Mouse (Mus musculus): ENCODE data around the gene Scnm1. TPM values are rescaled to one million over a fixed set of nuclear protein-coding genes. Genes with fewer than 3 reads are reported as not detected.
"Not testable (repeated sequence)": the region's sequence is repeated elsewhere in the genome, so short reads cannot be mapped to it uniquely, and the experiment has no call there.

Gene Scnm1
- polyA plus RNA-seq, 1 experiment from 2014 or later, result 62.9 TPM

DNA sequence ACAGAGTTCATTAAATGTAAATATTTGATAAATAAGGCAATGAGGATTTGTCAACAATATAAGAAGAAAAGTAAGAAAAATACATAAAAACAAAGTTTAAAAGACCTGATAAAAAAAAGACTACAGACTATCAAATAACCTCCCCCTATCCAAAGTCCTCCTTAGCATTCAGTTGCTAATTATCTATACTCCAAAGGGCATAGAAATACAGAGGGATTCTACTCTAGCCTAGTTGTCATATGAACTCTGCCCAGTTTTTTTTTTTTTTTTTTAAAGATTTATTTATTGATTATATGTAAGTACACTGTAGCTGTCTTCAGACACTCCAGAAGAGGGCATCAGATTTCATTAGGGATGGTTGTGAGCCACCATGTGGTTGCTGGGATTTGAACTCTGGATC is 26.5 kb downstream of the Scnm1 start:
- H3K36me3 ChIP-seq (ENCODE audit: inconsistent target), result not testable (repeated sequence)
- peaks cover 54% of the 10 kb centered on the region for H3K79me2 ChIP-seq (ENCODE audit: inconsistent target)
- peak overlapping the region; percentile 98 for H3K4me3 ChIP-seq (ENCODE audit: inconsistent target)
- H3K27ac ChIP-seq, result peak overlapping the region; percentile 83; the same call in 1 of the 2 replicates

DNA sequence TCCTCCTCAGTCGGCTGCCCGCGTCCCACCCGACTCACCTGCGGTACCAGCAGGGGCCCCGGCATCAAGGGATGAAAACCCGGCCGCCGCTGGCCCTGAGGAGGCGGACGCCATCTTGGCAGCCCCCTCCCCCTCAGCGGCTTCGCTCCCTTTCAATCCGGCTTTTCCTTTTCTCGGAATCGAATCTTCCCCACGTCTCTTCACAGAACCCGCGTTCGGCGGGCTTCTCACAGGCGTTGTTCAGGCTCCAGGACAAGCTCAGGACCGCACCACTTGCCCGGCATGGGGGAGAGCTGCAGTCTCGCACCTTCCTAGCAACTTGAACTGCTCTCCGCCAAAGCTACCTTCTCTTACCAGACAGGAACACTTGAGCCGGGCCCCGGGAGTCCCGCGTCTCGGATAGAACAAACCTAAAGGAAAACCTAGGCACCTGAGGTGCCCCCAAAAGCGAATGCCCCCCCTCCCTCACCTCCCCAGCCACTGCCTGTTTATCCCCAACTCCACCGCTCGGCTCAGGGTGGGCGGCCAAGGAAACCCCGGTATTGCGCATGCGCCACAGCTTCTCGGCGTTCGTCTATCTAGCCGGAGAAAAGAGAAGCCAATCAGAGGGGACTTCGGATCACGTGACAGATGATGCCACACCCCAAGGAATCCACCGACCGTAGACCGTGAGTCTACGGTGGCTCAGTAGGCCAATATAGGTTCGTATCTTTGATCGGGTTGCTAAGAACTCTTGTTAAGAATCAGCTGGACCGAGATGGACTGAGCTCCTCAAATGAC is 27.3 kb downstream of the Scnm1 start, which contains the start of gene Pip5k1a:
Gene Pip5k1a, minus strand, starts transcription at position 593 of the 780 bp plus-strand sequence.
- Histone ChIP-seq H3K36me3 (ENCODE audit: inconsistent target) (0 out of 2 replicates have a peak, but pooled peaks cover 4% of the 10 kb centered on the region), H3K4me3 (ENCODE audit: inconsistent target) (peak within 1 kb of the TSS; percentile 98), H3K79me2 (ENCODE audit: inconsistent target) (peaks cover 54% of the 10 kb centered on the region), H3K27ac (peak within 1 kb of the TSS; percentile 83)
- WGBS (ENCODE audit: missing documents), result under 1% methylated on average over 50 of the region's 51 CpGs

- WGBS (ENCODE audit: missing documents), result under 1% methylated on average over 16 of the region's 16 CpGs
- peak overlapping the region; percentile 83 for H3K27ac ChIP-seq
Observed at GRCm38 (mm10) chr3:95105586-95106337, 28.0 kb downstream of the Scnm1 start.

GRCm38 (mm10) chr3:95105121-95105520 is 28.7 kb downstream of the Scnm1 start:
- Histone ChIP-seq H3K4me3 (ENCODE audit: inconsistent target) (peak overlapping the region; percentile 98), H3K79me2 (ENCODE audit: inconsistent target) (peaks cover 66% of the 10 kb centered on the region), H3K27ac (peak overlapping the region; percentile 83), H3K36me3 (ENCODE audit: inconsistent target) (0 out of 2 replicates have a peak, but pooled peaks cover 6% of the 10 kb centered on the region)
- WGBS (ENCODE audit: missing documents), result 3% methylated on average over 4 of the region's 4 CpGs

More at GRCm38 (mm10) chr3:95105586-95106337, 28.0 kb downstream of the Scnm1 start:
- peaks cover 60% of the 10 kb centered on the region for H3K79me2 ChIP-seq (ENCODE audit: inconsistent target)
- H3K4me3 ChIP-seq (ENCODE audit: inconsistent target), result peak overlapping the region; percentile 98
- H3K36me3 ChIP-seq (ENCODE audit: inconsistent target), result 0 out of 2 replicates have a peak, but pooled peaks cover 6% of the 10 kb centered on the region

DNA sequence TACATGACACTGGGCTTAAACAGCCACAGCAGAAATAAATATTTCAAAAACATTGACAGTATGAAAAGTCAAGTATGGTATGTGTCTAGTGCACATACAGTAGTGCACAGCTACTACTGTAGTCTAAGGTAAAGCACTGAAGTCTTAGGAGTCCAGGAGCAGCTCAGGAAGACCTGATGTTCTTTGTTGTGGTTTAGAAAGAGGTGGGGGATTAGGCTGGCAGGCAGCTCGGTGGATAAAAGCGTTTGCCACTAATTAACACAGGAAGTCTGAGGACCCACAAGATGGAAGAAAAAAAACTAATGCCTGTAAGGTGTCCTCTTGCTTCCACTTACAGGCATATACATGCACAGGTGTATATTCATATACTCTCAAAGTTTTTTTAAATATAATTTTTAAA is 33.0 kb downstream of the Scnm1 start:
- peaks cover 100% of the 10 kb centered on the region for H3K79me2 ChIP-seq (ENCODE audit: inconsistent target)
- WGBS (ENCODE audit: missing documents), result 17% methylated on average over 2 of the region's 2 CpGs
- no peak overlapping the region for H3K27ac ChIP-seq
- H3K4me3 ChIP-seq (ENCODE audit: inconsistent target), result no peak overlapping the region
- peaks cover 16% of the 10 kb centered on the region; the same call in 1 of the 2 replicates for H3K36me3 ChIP-seq (ENCODE audit: inconsistent target)

DNA sequence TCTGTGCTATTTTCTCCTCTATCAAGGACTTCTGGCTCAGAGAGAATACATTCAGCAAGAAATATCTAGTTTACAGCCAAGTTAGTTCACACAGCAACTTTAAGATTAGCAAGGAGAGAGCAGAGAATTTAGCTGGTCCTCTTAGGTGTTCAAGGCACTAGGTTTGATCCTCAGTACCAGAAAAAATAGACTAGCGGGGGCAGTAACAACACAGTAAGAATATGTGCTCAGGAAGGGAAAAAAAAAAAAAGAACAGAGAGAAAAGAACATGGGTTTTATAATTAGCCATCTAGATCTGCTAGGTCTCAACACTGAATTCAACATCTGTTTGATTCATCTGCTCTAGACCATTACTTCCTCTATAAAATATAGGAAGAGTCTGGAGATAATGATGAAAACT is 45.7 kb downstream of the Scnm1 start:
- no peak overlapping the region for H3K27ac ChIP-seq
- H3K36me3 ChIP-seq (ENCODE audit: inconsistent target), result 0 out of 2 replicates have a peak, but pooled peaks cover under 1% of the 10 kb centered on the region
- peaks cover 81% of the 10 kb centered on the region for H3K79me2 ChIP-seq (ENCODE audit: inconsistent target)
- no peak overlapping the region for H3K4me3 ChIP-seq (ENCODE audit: inconsistent target)
- WGBS (ENCODE audit: missing documents), result no CpG with 5 or more reads among the region's 1 CpGs

Other genes with a start within 250 kb of the Scnm1 start
- gene Psmb4, start 247.1 kb downstream of the Scnm1 start, polyA plus RNA-seq (2018), result 61.3 to 218 TPM (median 156 TPM) in 3 replicates
- 12.8 to 25.0 TPM (median 14.3 TPM) in 3 replicates for gene Selenbp1, start 201.0 kb downstream of the Scnm1 start, polyA plus RNA-seq (2018)
- gene Rfx5, start 179.9 kb downstream of the Scnm1 start, polyA plus RNA-seq (2018), result 5.6 to 8.0 TPM (median 7.2 TPM) in 3 replicates
- 39.8 to 61.5 TPM (median 51.3 TPM) in 3 replicates for gene Pi4kb, start 159.3 kb downstream of the Scnm1 start, polyA plus RNA-seq (2018)
- 8.3 to 8.9 TPM (median 8.9 TPM) in 3 replicates for gene Zfp687, start 118.6 kb downstream of the Scnm1 start, polyA plus RNA-seq (2018)
- 102 to 143 TPM (median 138 TPM) in 3 replicates for gene Psmd4, start 91.4 kb downstream of the Scnm1 start, polyA plus RNA-seq (2018)
- 16.2 to 19.1 TPM (median 17.0 TPM) in 3 replicates for gene Pip5k1a, start 27.1 kb downstream of the Scnm1 start, polyA plus RNA-seq (2018)
- gene Vps72, start 23.0 kb downstream of the Scnm1 start, polyA plus RNA-seq (2018), result 43.0 to 54.7 TPM (median 43.9 TPM) in 3 replicates
- gene Tmod4, start 9.5 kb downstream of the Scnm1 start, polyA plus RNA-seq (2018), result not detected in 3 replicates
- 3.6 to 5.0 TPM (median 5.0 TPM) in 3 replicates for gene Lysmd1, start 77 bp upstream of the Scnm1 start, polyA plus RNA-seq (2018)
- 63.7 to 188 TPM (median 64.6 TPM) in 3 replicates for gene Tnfaip8l2, start 8.3 kb upstream of the Scnm1 start, polyA plus RNA-seq (2018)
- 0.09 to 0.48 TPM in 2 of 3 replicates, not detected in the other for gene Sema6c, start 26.4 kb upstream of the Scnm1 start, polyA plus RNA-seq (2018)
- gene Gabpb2, start 83.9 kb upstream of the Scnm1 start, polyA plus RNA-seq (2018), result 13.5 to 15.9 TPM (median 13.5 TPM) in 3 replicates
- gene Cdc42se1, start 94.7 kb upstream of the Scnm1 start, polyA plus RNA-seq (2018), result 76.1 to 100 TPM (median 91.6 TPM) in 3 replicates
- gene Mllt11, start 98.2 kb upstream of the Scnm1 start, polyA plus RNA-seq (2018), result 13.2 to 18.6 TPM (median 17.4 TPM) in 3 replicates
- gene Gm128, start 107.6 kb upstream of the Scnm1 start, polyA plus RNA-seq (2018), result 0.16 to 0.29 TPM in 2 of 3 replicates, not detected in the other
- gene Bnipl, start 117.2 kb upstream of the Scnm1 start, polyA plus RNA-seq (2018), result not detected in 3 replicates
- 99.7 to 130 TPM (median 126 TPM) in 3 replicates for gene Mindy1, start 147.3 kb upstream of the Scnm1 start, polyA plus RNA-seq (2018)
- 16.7 to 27.9 TPM (median 19.2 TPM) in 3 replicates for gene Prune1, start 148.1 kb upstream of the Scnm1 start, polyA plus RNA-seq (2018)
- 4.7 to 5.1 TPM (median 4.8 TPM) in 3 replicates for gene Anxa9, start 173.2 kb upstream of the Scnm1 start, polyA plus RNA-seq (2018)
- gene Cers2, start 180.8 kb upstream of the Scnm1 start, polyA plus RNA-seq (2018), result 216 to 338 TPM (median 252 TPM) in 3 replicates
- 27.7 to 32.3 TPM (median 28.3 TPM) in 3 replicates for gene Setdb1, start 223.2 kb upstream of the Scnm1 start, polyA plus RNA-seq (2018)

Data from macrophage (primary cell).